Mouse (Mus musculus) forebrain, embryonic 10.5 days (tissue): ENCODE data around the gene Smg5. TPM values are rescaled to one million over a fixed set of nuclear protein-coding genes. Genes with fewer than 3 reads are reported as not detected.
A peak's percentile ranks its signal among the peaks of the same experiment; 100 is the strongest.

Experiments used
- DNase-seq: peaks from one replicate; pipeline ENCODE4 v3.0.0-alpha.2; 2017; ENCODE audit warnings: low spot score; ENCODE audit errors: extremely low spot score
- H3K27ac ChIP-seq: fragments of 300-500 bp; sonication (generic); 2 replicates; pipeline ENCODE4 v1.5.1; 2016; ENCODE audit warnings: mild to moderate bottlenecking
- H3K27me3 ChIP-seq: fragments of 300-500 bp; sonication (generic); 2 replicates; pipeline ENCODE4 v1.6.1; 2016; ENCODE audit warnings: mild to moderate bottlenecking; ENCODE audit not compliant: poor library complexity, severe bottlenecking
- H3K36me3 ChIP-seq: fragments of 300-500 bp; sonication (generic); replicated peaks from 2 replicates; pipeline ENCODE4 v1.6.1; 2016; ENCODE audit warnings: mild to moderate bottlenecking, moderate library complexity
- H3K4me1 ChIP-seq: fragments of 300-500 bp; sonication (generic); 2 replicates; pipeline ENCODE4 v1.6.1; 2016
- H3K4me3 ChIP-seq: fragments of 300-500 bp; sonication (generic); 2 replicates; pipeline ENCODE4 v1.5.1; 2016; ENCODE audit warnings: mild to moderate bottlenecking, moderate library complexity
- H3K9me3 ChIP-seq: fragments of 300-500 bp; sonication (generic); 2 replicates; pipeline ENCODE4 v1.6.1; 2016; ENCODE audit warnings: mild to moderate bottlenecking, moderate library complexity
- WGBS: fragments of 180-500 bp; shearing (Covaris S2); methylation state at CpG from one replicate; pipeline ENCODE4 v1.1.7; 2016; 5-methylcytosine and 5-hydroxymethylcytosine counted together
- polyA plus RNA-seq: library from polyadenylated mRNA; unstranded; fragments of >200 nt; fragmentation: Nextera tagmentation; extraction: Ambion mirVana; gene quantifications from 2 replicates; pipeline ENCODE4 v1.2.1, GENCODE M21; 2016

The Smg5 gene
- polyA plus RNA-seq, 1 experiment from 2014 or later, result 81.7 TPM

GRCm38 (mm10) chr3:88410645-88411031 lies 74.6 kb downstream of the Smg5 start:
- H3K27me3 ChIP-seq, result no peaks in the 10 kb centered on the region
- H3K27ac ChIP-seq, result peak overlapping the region; percentile 99
- 25% methylated on average over 7 of the region's 7 CpGs for WGBS
- H3K9me3 ChIP-seq, result no peaks in the 10 kb centered on the region
- H3K4me1 ChIP-seq, result peaks cover 37% of the 10 kb centered on the region
- peak overlapping the region; percentile 83 for H3K4me3 ChIP-seq
- H3K36me3 ChIP-seq, result peaks cover 47% of the 10 kb centered on the region
- no peak for DNase-seq

- 96% methylated on average over 4 of the region's 4 CpGs for WGBS
- H3K4me1 ChIP-seq, result peaks cover 37% of the 10 kb centered on the region
- no peak for DNase-seq
- H3K9me3 ChIP-seq, result no peaks in the 10 kb centered on the region
- no peak overlapping the region for H3K27ac ChIP-seq
- peaks cover 58% of the 10 kb centered on the region for H3K36me3 ChIP-seq
- no peak overlapping the region for H3K4me3 ChIP-seq
- no peaks in the 10 kb centered on the region for H3K27me3 ChIP-seq
Measured at GRCm38 (mm10) chr3:88411681-88412080, 75.6 kb downstream of the Smg5 start.

Other genes starting within 250 kb of the Smg5 start
- gene Mef2d, start 193.9 kb upstream of the Smg5 start, polyA plus RNA-seq, result 9.4 and 11.1 TPM in 2 replicates
- gene Rhbg, start 81.6 kb upstream of the Smg5 start, polyA plus RNA-seq, result 0.37 and 0.38 TPM in 2 replicates
- gene Gm38392, start 49.0 kb upstream of the Smg5 start, polyA plus RNA-seq, result 0.14 TPM in 1 of 2 replicates, not detected in the other
- gene Tsacc, start 39.3 kb upstream of the Smg5 start, polyA plus RNA-seq, result 14.3 TPM in 2 replicates
- gene Cct3, start 39.1 kb upstream of the Smg5 start, polyA plus RNA-seq, result 874 and 908 TPM in 2 replicates
- gene Glmp, start 11.2 kb upstream of the Smg5 start, polyA plus RNA-seq, result 114 and 124 TPM in 2 replicates
- 2.7 and 3.3 TPM in 2 replicates for gene Tmem79, start 112 bp upstream of the Smg5 start, polyA plus RNA-seq
- gene Paqr6, start 28.3 kb downstream of the Smg5 start, polyA plus RNA-seq, result 1.1 and 1.2 TPM in 2 replicates
- 0.10 and 0.24 TPM in 2 replicates for gene Bglap3, start 36.5 kb downstream of the Smg5 start, polyA plus RNA-seq
- not detected in 2 replicates for gene Bglap2, start 42.4 kb downstream of the Smg5 start, polyA plus RNA-seq
- gene Bglap, start 48.2 kb downstream of the Smg5 start, polyA plus RNA-seq, result 0.84 TPM in 1 of 2 replicates, not detected in the other
- 177 and 181 TPM in 2 replicates for gene Pmf1, start 74.1 kb downstream of the Smg5 start, polyA plus RNA-seq
- gene Slc25a44, start 88.9 kb downstream of the Smg5 start, polyA plus RNA-seq, result 17.9 and 20.0 TPM in 2 replicates
- 5.9 and 6.7 TPM in 2 replicates for gene Sema4a, start 124.9 kb downstream of the Smg5 start, polyA plus RNA-seq
- 11.6 and 11.8 TPM in 2 replicates for gene Lmna, start 173.7 kb downstream of the Smg5 start, polyA plus RNA-seq
- 27.4 and 28.6 TPM in 2 replicates for gene Mex3a, start 196.1 kb downstream of the Smg5 start, polyA plus RNA-seq
- gene Rab25, start 212.0 kb downstream of the Smg5 start, polyA plus RNA-seq, result 2.8 and 4.0 TPM in 2 replicates
- gene Lamtor2, start 216.8 kb downstream of the Smg5 start, polyA plus RNA-seq, result 172 and 174 TPM in 2 replicates
- gene Ubqln4, start 217.5 kb downstream of the Smg5 start, polyA plus RNA-seq, result 73.4 and 77.4 TPM in 2 replicates
- gene Ssr2, start 239.6 kb downstream of the Smg5 start, polyA plus RNA-seq, result 174 and 188 TPM in 2 replicates